ENCODE assay signal across 8 mouse cellular contexts in genomic region chr5:137350205-137351057, GRCm38 (mm10). TPM values are rescaled to one million over a fixed set of nuclear protein-coding genes. Genes with fewer than 3 reads are reported as not detected.
DNase-seq lines count a peak whose midpoint lies in the region; ATAC-seq and TF ChIP-seq lines count a peak whose summit lies in the region.

No protein-coding gene starts in this region.

- peak overlapping the region; percentile 99 for H3K27ac ChIP-seq in lung, embryonic 15.5 days
- peak overlapping the region; percentile 96 for H3K27ac ChIP-seq in embryonic facial prominence, embryonic 15.5 days (replicated peaks)
- H3K27ac ChIP-seq in limb, embryonic 11.5 days (replicated peaks; ENCODE audit: low read depth, low read length), result peak overlapping the region; percentile 98
- no peak overlapping the region for H3K27ac ChIP-seq in cerebellum, adult 2 months (ENCODE audit: insufficient read depth, low read length)

- WGBS in lung, embryonic 15.5 days, result under 1% methylated on average over 55 of the region's 55 CpGs
- under 1% methylated on average over 55 of the region's 55 CpGs for WGBS in embryonic facial prominence, embryonic 15.5 days
- WGBS in limb, embryonic 11.5 days, result under 1% methylated on average over 55 of the region's 55 CpGs
- WGBS in cerebellum, adult 2 months, result under 1% methylated on average over 55 of the region's 55 CpGs

- peak overlapping the region; percentile 97 for H3K4me3 ChIP-seq in lung, embryonic 15.5 days
- H3K4me3 ChIP-seq in embryonic facial prominence, embryonic 15.5 days (replicated peaks), result peak overlapping the region; percentile 79
- H3K4me3 ChIP-seq in limb, embryonic 11.5 days (ENCODE audit: low read depth, low read length), result peak overlapping the region; percentile 97
- no peak overlapping the region for H3K4me3 ChIP-seq in cerebellum, adult 2 months (replicated peaks; ENCODE audit: insufficient read depth, low read depth, low read length)

- peaks cover 21% of the 10 kb centered on the region for H3K36me3 ChIP-seq in lung, embryonic 15.5 days
- H3K36me3 ChIP-seq in embryonic facial prominence, embryonic 15.5 days, result peaks cover 16% of the 10 kb centered on the region
- peaks cover 12% of the 10 kb centered on the region for H3K36me3 ChIP-seq in limb, embryonic 11.5 days (ENCODE audit: control insufficient read depth, insufficient read depth, low read length)

- no peaks in the 10 kb centered on the region for H3K9me3 ChIP-seq in lung, embryonic 15.5 days
- H3K9me3 ChIP-seq in embryonic facial prominence, embryonic 15.5 days (replicated peaks), result no peaks in the 10 kb centered on the region
- H3K9me3 ChIP-seq in limb, embryonic 11.5 days (ENCODE audit: control insufficient read depth, low read length), result no peaks in the 10 kb centered on the region

- H3K4me1 ChIP-seq in lung, embryonic 15.5 days, result peaks cover 64% of the 10 kb centered on the region
- H3K4me1 ChIP-seq in embryonic facial prominence, embryonic 15.5 days, result peaks cover 43% of the 10 kb centered on the region
- H3K4me1 ChIP-seq in limb, embryonic 11.5 days (ENCODE audit: control insufficient read depth, insufficient read depth, low read length), result peaks cover 34% of the 10 kb centered on the region
- no peaks in the 10 kb centered on the region for H3K4me1 ChIP-seq in cerebellum, adult 2 months (ENCODE audit: control insufficient read depth, insufficient read depth, low read length)

- TF ChIP-seq POLR2A in cerebellum, adult 2 months (IDR thresholded peaks at IDR 0.05; ENCODE audit: borderline replicate concordance, insufficient read depth, low read length), result no peak

- peak; percentile 41; the same call in 1 of the 2 replicates for ATAC-seq in lung, embryonic 15.5 days (ENCODE audit: borderline replicate concordance, extremely low read depth, low FRiP score, low TSS enrichment)
- peak; percentile 70 for ATAC-seq in embryonic facial prominence, embryonic 15.5 days (ENCODE audit: insufficient number of reproducible peaks, low FRiP score, low TSS enrichment, low read depth)
- ATAC-seq in limb, embryonic 11.5 days (ENCODE audit: insufficient number of reproducible peaks, low FRiP score, low TSS enrichment, low read depth), result peak; percentile 33

- intact Hi-C loops in left cerebral cortex, postnatal 25 days (cut with DNase I), result no loop called here

- peak overlapping the region; percentile 94 for H3K4me2 ChIP-seq in lung, embryonic 15.5 days
- peak overlapping the region; percentile 77 for H3K4me2 ChIP-seq in embryonic facial prominence, embryonic 15.5 days (replicated peaks)
- H3K4me2 ChIP-seq in limb, embryonic 11.5 days (ENCODE audit: low read depth, severe bottlenecking), result peak overlapping the region; percentile 100

- H3K9ac ChIP-seq in lung, embryonic 15.5 days, result peak overlapping the region; percentile 99
- peak overlapping the region; percentile 91 for H3K9ac ChIP-seq in embryonic facial prominence, embryonic 15.5 days
- peak overlapping the region; percentile 97 for H3K9ac ChIP-seq in limb, embryonic 11.5 days (ENCODE audit: low read length)

- H3K27me3 ChIP-seq in lung, embryonic 15.5 days, result no peaks in the 10 kb centered on the region
- no peaks in the 10 kb centered on the region for H3K27me3 ChIP-seq in embryonic facial prominence, embryonic 15.5 days
- H3K27me3 ChIP-seq in limb, embryonic 11.5 days (ENCODE audit: control insufficient read depth, insufficient read depth, low read length), result no peaks in the 10 kb centered on the region
- H3K27me3 ChIP-seq in cerebellum, adult 2 months (ENCODE audit: control insufficient read depth, insufficient read depth, low read length), result no peaks in the 10 kb centered on the region; the same call in 1 of the 2 replicates

- TF ChIP-seq CTCF in cerebellum, adult 2 months (IDR thresholded peaks at IDR 0.05; ENCODE audit: borderline replicate concordance, insufficient read depth, low read depth, low read length), result no peak

- DNase-seq in lung, postnatal 36 days, result no peak
- no peak for DNase-seq in limb, embryonic 11.5 days (ENCODE audit: low spot score)
- DNase-seq in retina, postnatal 1 day, result peak; percentile 7
- DNase-seq in left cerebral cortex, postnatal 25 days (ENCODE audit: low spot score in 2 of 2), result no peak
- DNase-seq in spleen, postnatal 36 days (ENCODE audit: low spot score in 2 of 2), result no peak
- DNase-seq in cerebellum, adult 2 months, result no peak

RNA-seq across cellular contexts. Expression of gene Ephb4, which starts 0.5 kb away (rescaled TPM):
- polyA plus RNA-seq in lung, embryonic 15.5 days (2015; fragmentation: Nextera tagmentation; extraction: Ambion mirVana), result 57.5 and 58.9 TPM in 2 replicates
- 60.2 and 66.1 TPM in 2 replicates for polyA plus RNA-seq in embryonic facial prominence, embryonic 15.5 days (2015; fragmentation: Nextera tagmentation; extraction: Ambion mirVana)
- polyA plus RNA-seq in limb, embryonic 11.5 days (2014; fragmentation: Nextera tagmentation; extraction: Ambion mirVana), result 71.2 and 76.7 TPM in 2 replicates
- 1 to 10 TPM; 5.2 to 5.5 TPM for total RNA-seq in left cerebral cortex, postnatal 25 days (2021)
- 4.9 and 5.0 TPM in 2 replicates for polyA plus RNA-seq in cerebellum, adult 2 months (2012; rRNA removed)

RNA-seq across cellular contexts. Expression of gene Slc12a9, which starts 17.0 kb away (rescaled TPM):
- 12.0 and 13.0 TPM in 2 replicates for polyA plus RNA-seq in lung, embryonic 15.5 days (2015; fragmentation: Nextera tagmentation; extraction: Ambion mirVana)
- polyA plus RNA-seq in embryonic facial prominence, embryonic 15.5 days (2015; fragmentation: Nextera tagmentation; extraction: Ambion mirVana), result 14.8 and 16.3 TPM in 2 replicates
- 4.7 and 6.4 TPM in 2 replicates for polyA plus RNA-seq in limb, embryonic 11.5 days (2014; fragmentation: Nextera tagmentation; extraction: Ambion mirVana)
- total RNA-seq in left cerebral cortex, postnatal 25 days (2021), result 10 to 100 TPM; 21.3 to 23.2 TPM
- 31.0 and 31.6 TPM in 2 replicates for polyA plus RNA-seq in cerebellum, adult 2 months (2012; rRNA removed)

RNA-seq across cellular contexts. Expression of gene Trip6, which starts 36.2 kb away (rescaled TPM):
- 95.9 and 96.3 TPM in 2 replicates for polyA plus RNA-seq in lung, embryonic 15.5 days (2015; fragmentation: Nextera tagmentation; extraction: Ambion mirVana)
- 112 and 117 TPM in 2 replicates for polyA plus RNA-seq in embryonic facial prominence, embryonic 15.5 days (2015; fragmentation: Nextera tagmentation; extraction: Ambion mirVana)
- polyA plus RNA-seq in limb, embryonic 11.5 days (2014; fragmentation: Nextera tagmentation; extraction: Ambion mirVana), result 56.5 and 57.2 TPM in 2 replicates
- total RNA-seq in left cerebral cortex, postnatal 25 days (2021), result 1 to 10 TPM; 4.3 to 5.9 TPM
- 10.3 and 11.0 TPM in 2 replicates for polyA plus RNA-seq in cerebellum, adult 2 months (2012; rRNA removed)

RNA-seq across cellular contexts. Expression of gene Srrt, which starts 43.0 kb away (rescaled TPM):
- 145 and 155 TPM in 2 replicates for polyA plus RNA-seq in lung, embryonic 15.5 days (2015; fragmentation: Nextera tagmentation; extraction: Ambion mirVana)
- 124 TPM in 2 replicates for polyA plus RNA-seq in embryonic facial prominence, embryonic 15.5 days (2015; fragmentation: Nextera tagmentation; extraction: Ambion mirVana)
- 175 and 177 TPM in 2 replicates for polyA plus RNA-seq in limb, embryonic 11.5 days (2014; fragmentation: Nextera tagmentation; extraction: Ambion mirVana)
- 100 to 1,000 TPM; 176 to 178 TPM for total RNA-seq in left cerebral cortex, postnatal 25 days (2021)
- 208 and 224 TPM in 2 replicates for polyA plus RNA-seq in cerebellum, adult 2 months (2012; rRNA removed)

RNA-seq across cellular contexts. Expression of gene Ufsp1, which starts 56.0 kb away (rescaled TPM):
- polyA plus RNA-seq in lung, embryonic 15.5 days (2015; fragmentation: Nextera tagmentation; extraction: Ambion mirVana), result 5.3 and 5.8 TPM in 2 replicates
- polyA plus RNA-seq in embryonic facial prominence, embryonic 15.5 days (2015; fragmentation: Nextera tagmentation; extraction: Ambion mirVana), result 10.9 and 11.0 TPM in 2 replicates
- polyA plus RNA-seq in limb, embryonic 11.5 days (2014; fragmentation: Nextera tagmentation; extraction: Ambion mirVana), result 7.4 and 7.6 TPM in 2 replicates
- 10 to 100 TPM in 1 of 2 experiments, 1 to 10 TPM in 1; 9.8 to 13.3 TPM for total RNA-seq in left cerebral cortex, postnatal 25 days (2021)
- 27.9 and 28.2 TPM in 2 replicates for polyA plus RNA-seq in cerebellum, adult 2 months (2012; rRNA removed)
